Mouse (Mus musculus) WW6 (cell line): ENCODE results near the gene Nudt12.

Experiments
- DNase-seq: peaks from one replicate; pipeline ENCODE4 v3.0.0-alpha.2; 2013; ENCODE audit warnings: low read depth, low spot score

Gene Nudt12

GRCm38 (mm10) chr17:59013091-59013459 lies at the start of gene Nudt12:
Gene Nudt12, minus strand, starts transcription at chr17:59013372.
- DNase-seq = peak; percentile 28

- no peak for DNase-seq
Observed at GRCm38 (mm10) chr17:59053306-59053705, 40.1 kb upstream of the Nudt12 start.

GRCm38 (mm10) chr17:59039754-59040153 lies 26.6 kb upstream of the Nudt12 start:
- DNase-seq = no peak

- DNase-seq = no peak
Observed at GRCm38 (mm10) chr17:59033445-59033844, 20.3 kb upstream of the Nudt12 start.

- no peak for DNase-seq
Observed at GRCm38 (mm10) chr17:59026336-59026735, 13.2 kb upstream of the Nudt12 start.

- no peak for DNase-seq
Observed at GRCm38 (mm10) chr17:59024502-59024901, 11.3 kb upstream of the Nudt12 start.

- DNase-seq = no peak
Observed at GRCm38 (mm10) chr17:59023971-59024370, 10.8 kb upstream of the Nudt12 start.

- DNase-seq = no peak
Observed at GRCm38 (mm10) chr17:59018666-59019065, 5.5 kb upstream of the Nudt12 start.

GRCm38 (mm10) chr17:59012421-59013090 lies 616 bp downstream of the Nudt12 start:
- no peak for DNase-seq

GRCm38 (mm10) chr17:59011546-59012307 lies 1.4 kb downstream of the Nudt12 start:
- no peak for DNase-seq

- DNase-seq = no peak
Observed at GRCm38 (mm10) chr17:58991275-58991674, 21.9 kb downstream of the Nudt12 start, which contains the start of gene Pdzph1. Gene Pdzph1, minus strand, starts transcription at chr17:58991375.

- no peak for DNase-seq
Observed at GRCm38 (mm10) chr17:58973237-58973636, 39.9 kb downstream of the Nudt12 start.

- DNase-seq = peak; percentile 4
Observed at GRCm38 (mm10) chr17:58959905-58960304, 53.3 kb downstream of the Nudt12 start.

- no peak for DNase-seq
Observed at GRCm38 (mm10) chr17:58957055-58957454, 56.1 kb downstream of the Nudt12 start.
